Mouse (Mus musculus) lung, postnatal 0 days (tissue): ENCODE data around the gene Camk1d. TPM values are rescaled to one million over a fixed set of nuclear protein-coding genes. Genes with fewer than 3 reads are reported as not detected.

Source experiments
- ATAC-seq: fragments of 200-750 bp; cut with Nextera tagmentation; 2 replicates; pipeline ENCODE4 v1.8.0; 2017; ENCODE audit warnings: moderate library complexity
- DNase-seq: peaks from one replicate; pipeline ENCODE4 v3.0.0-alpha.2; 2016; ENCODE audit warnings: low spot score
- H3K27ac ChIP-seq: fragments of 300-500 bp; sonication (generic); 2 replicates; pipeline ENCODE4 v1.5.1; 2014; ENCODE audit warnings: antibody characterized with exemption, mild to moderate bottlenecking, low read length, mixed read lengths
- H3K27me3 ChIP-seq: fragments of 300-500 bp; sonication (generic); replicated peaks from 2 replicates; pipeline ENCODE4 v1.6.1; 2014; ENCODE audit warnings: low read length, mixed read lengths; ENCODE audit not compliant: insufficient read depth
- H3K36me3 ChIP-seq: fragments of 300-500 bp; sonication (generic); 2 replicates; pipeline ENCODE4 v1.6.1; 2014; ENCODE audit warnings: low read length, mixed read lengths; ENCODE audit not compliant: insufficient read depth
- H3K4me1 ChIP-seq: fragments of 300-500 bp; sonication (generic); 2 replicates; pipeline ENCODE4 v1.6.1; 2014; ENCODE audit warnings: antibody characterized with exemption, low read depth, low read length, mixed read lengths; ENCODE audit not compliant: insufficient read depth
- H3K4me2 ChIP-seq: fragments of 300-500 bp; sonication (generic); replicated peaks from 2 replicates; pipeline ENCODE4 v1.6.1; 2014; ENCODE audit warnings: low read depth, mild to moderate bottlenecking, low read length, moderate library complexity, mixed read lengths
- H3K4me3 ChIP-seq: fragments of 300-500 bp; sonication (generic); 2 replicates; pipeline ENCODE4 v1.5.1; 2014; ENCODE audit warnings: low read depth, low read length
- H3K9ac ChIP-seq: fragments of 300-500 bp; sonication (generic); replicated peaks from 2 replicates; pipeline ENCODE4 v1.6.1; 2014; ENCODE audit warnings: low read depth, mild to moderate bottlenecking
- H3K9me3 ChIP-seq: fragments of 300-500 bp; sonication (generic); 2 replicates; pipeline ENCODE4 v1.6.1; 2016; ENCODE audit warnings: low read length, mixed read lengths
- CTCF ChIP-seq: IDR thresholded peaks from 2 replicates; pipeline ENCODE4 v1.5.1; 2016; ENCODE audit warnings: antibody characterized with exemption, mild to moderate bottlenecking
- EP300 ChIP-seq: IDR thresholded peaks from 2 replicates; pipeline ENCODE4 v1.6.1; 2016; ENCODE audit warnings: antibody characterized with exemption, mild to moderate bottlenecking, control low read depth
- WGBS: fragments of 180-500 bp; shearing (Covaris S2); extraction: QIAGEN DNeasy Blood & Tissue Kit; methylation state at CpG from one replicate; pipeline ENCODE4 v1.1.7; 2014; 5-methylcytosine and 5-hydroxymethylcytosine counted together
- polyA plus RNA-seq: library from polyadenylated mRNA; unstranded; fragments of >200 nt; fragmentation: Nextera tagmentation; extraction: Ambion mirVana; gene quantifications from 2 replicates; pipeline ENCODE4 v1.2.1, GENCODE M21; 2015

Gene Camk1d
- polyA plus RNA-seq, 1 experiment from 2014 or later: 2.2 TPM

GRCm38 (mm10) chr2:5661946-5662345 is 52.4 kb downstream of the Camk1d start:
- Histone ChIP-seq H3K4me1 (no peaks in the 10 kb centered on the region), H3K27me3 (0 out of 2 replicates have a peak, but pooled peaks cover 2% of the 10 kb centered on the region), H3K36me3 (no peaks in the 10 kb centered on the region), H3K4me3 (no peak overlapping the region), H3K9ac (no peak overlapping the region), H3K4me2 (no peak overlapping the region), H3K27ac (no peak overlapping the region), H3K9me3 (no peaks in the 10 kb centered on the region)
- TF ChIP-seq EP300 (no peak), CTCF (no peak)
- no peak for DNase-seq
- ATAC-seq: no peak
- WGBS: 57% methylated on average over 5 of the region's 5 CpGs

GRCm38 (mm10) chr2:5658000-5658399 is 56.3 kb downstream of the Camk1d start:
- ATAC-seq (peak; percentile 78), DNase-seq (peak; percentile 83)
- no peaks in the 10 kb centered on the region for H3K36me3 ChIP-seq
- no peak overlapping the region for H3K4me2 ChIP-seq
- TF ChIP-seq EP300 (peak; percentile 33; the same call in 1 of the 2 replicates), CTCF (no peak)
- H3K27ac ChIP-seq: no peak overlapping the region
- H3K27me3 ChIP-seq: 0 out of 2 replicates have a peak, but pooled peaks cover 2% of the 10 kb centered on the region
- no peak overlapping the region for H3K9ac ChIP-seq
- no peaks in the 10 kb centered on the region for H3K4me1 ChIP-seq
- no peak overlapping the region for H3K4me3 ChIP-seq
- no peaks in the 10 kb centered on the region for H3K9me3 ChIP-seq
- WGBS: 35% methylated on average over 3 of the region's 3 CpGs

- no peak overlapping the region for H3K27ac ChIP-seq
- H3K9me3 ChIP-seq: no peaks in the 10 kb centered on the region
- WGBS: 76% methylated on average over 3 of the region's 3 CpGs
- no peaks in the 10 kb centered on the region for H3K36me3 ChIP-seq
- H3K4me3 ChIP-seq: no peak overlapping the region
- H3K4me1 ChIP-seq: no peaks in the 10 kb centered on the region
- DNase-seq (no peak), ATAC-seq (no peak)
- H3K4me2 ChIP-seq: no peak overlapping the region
- H3K27me3 ChIP-seq: 0 out of 2 replicates have a peak, but pooled peaks cover 2% of the 10 kb centered on the region
- no peak overlapping the region for H3K9ac ChIP-seq
- no peak for TF ChIP-seq EP300
- TF ChIP-seq CTCF: no peak
Observed at GRCm38 (mm10) chr2:5656326-5656725, 58.0 kb downstream of the Camk1d start.

- 51% methylated on average over 6 of the region's 6 CpGs for WGBS
- Histone ChIP-seq H3K9me3 (no peaks in the 10 kb centered on the region), H3K9ac (no peak overlapping the region), H3K4me1 (no peaks in the 10 kb centered on the region), H3K36me3 (no peaks in the 10 kb centered on the region), H3K4me2 (no peak overlapping the region), H3K27me3 (0 out of 2 replicates have a peak, but pooled peaks cover 3% of the 10 kb centered on the region), H3K4me3 (no peak overlapping the region), H3K27ac (no peak overlapping the region)
- DNase-seq: peak; percentile 22
- ATAC-seq: no peak
- TF ChIP-seq EP300: no peak
Observed at GRCm38 (mm10) chr2:5652071-5652470, 62.2 kb downstream of the Camk1d start.

- ATAC-seq (no peak), DNase-seq (no peak)
- Histone ChIP-seq H3K27me3 (0 out of 2 replicates have a peak, but pooled peaks cover 3% of the 10 kb centered on the region), H3K9ac (no peak overlapping the region), H3K4me3 (no peak overlapping the region), H3K36me3 (no peaks in the 10 kb centered on the region), H3K4me1 (no peaks in the 10 kb centered on the region), H3K4me2 (no peak overlapping the region), H3K27ac (no peak overlapping the region), H3K9me3 (no peaks in the 10 kb centered on the region)
- 67% methylated on average over 10 of the region's 10 CpGs for WGBS
- TF ChIP-seq EP300: no peak
- no peak for TF ChIP-seq CTCF
Observed at GRCm38 (mm10) chr2:5651285-5651870, 62.9 kb downstream of the Camk1d start.

- H3K36me3 ChIP-seq: no peaks in the 10 kb centered on the region
- H3K4me2 ChIP-seq: no peak overlapping the region
- 78% methylated on average over 5 of the region's 5 CpGs for WGBS
- no peak for DNase-seq
- 0 out of 2 replicates have a peak, but pooled peaks cover 3% of the 10 kb centered on the region for H3K27me3 ChIP-seq
- no peak overlapping the region for H3K4me3 ChIP-seq
- no peaks in the 10 kb centered on the region for H3K9me3 ChIP-seq
- H3K27ac ChIP-seq: no peak overlapping the region
- no peak overlapping the region for H3K9ac ChIP-seq
- ATAC-seq: no peak
- no peaks in the 10 kb centered on the region for H3K4me1 ChIP-seq
- TF ChIP-seq CTCF: no peak
- TF ChIP-seq EP300: no peak
Observed at GRCm38 (mm10) chr2:5649226-5649625, 65.1 kb downstream of the Camk1d start.
